Mouse (Mus musculus) granulocyte monocyte progenitor cell, adult 5-6 weeks (primary cell): ENCODE data around the gene Tpd52l2. TPM values are rescaled to one million over a fixed set of nuclear protein-coding genes. Genes with fewer than 3 reads are reported as not detected.

ENCODE experiments used
- ATAC-seq: replicated peaks from 2 replicates; pipeline ENCODE4 v1.8.0; 2016; ENCODE audit warnings: mild to moderate bottlenecking, moderate TSS enrichment, inconsistent platforms; ENCODE audit not compliant: poor library complexity, severe bottlenecking
- total RNA-seq, 2 experiments: library from RNA; stranded (forward) in 1 of 2; stranded (reverse) in 1 of 2; fragments of 200-712, 200-1000 nt in 1 of 2; fragments of >200 nt in 1 of 2; fragmentation: Nextera tagmentation in 1 of 2; gene quantifications; 2 replicates each; pipeline ENCODE4 v1.2.3; 2014 to 2017

Tpd52l2 gene
- total RNA-seq, 2 experiments from 2014 or later, result 60.9 to 115 TPM

- no peak for ATAC-seq
Observed at GRCm38 (mm10) chr2:181485741-181486140, 11.2 kb upstream of the Tpd52l2 start.

DNA sequence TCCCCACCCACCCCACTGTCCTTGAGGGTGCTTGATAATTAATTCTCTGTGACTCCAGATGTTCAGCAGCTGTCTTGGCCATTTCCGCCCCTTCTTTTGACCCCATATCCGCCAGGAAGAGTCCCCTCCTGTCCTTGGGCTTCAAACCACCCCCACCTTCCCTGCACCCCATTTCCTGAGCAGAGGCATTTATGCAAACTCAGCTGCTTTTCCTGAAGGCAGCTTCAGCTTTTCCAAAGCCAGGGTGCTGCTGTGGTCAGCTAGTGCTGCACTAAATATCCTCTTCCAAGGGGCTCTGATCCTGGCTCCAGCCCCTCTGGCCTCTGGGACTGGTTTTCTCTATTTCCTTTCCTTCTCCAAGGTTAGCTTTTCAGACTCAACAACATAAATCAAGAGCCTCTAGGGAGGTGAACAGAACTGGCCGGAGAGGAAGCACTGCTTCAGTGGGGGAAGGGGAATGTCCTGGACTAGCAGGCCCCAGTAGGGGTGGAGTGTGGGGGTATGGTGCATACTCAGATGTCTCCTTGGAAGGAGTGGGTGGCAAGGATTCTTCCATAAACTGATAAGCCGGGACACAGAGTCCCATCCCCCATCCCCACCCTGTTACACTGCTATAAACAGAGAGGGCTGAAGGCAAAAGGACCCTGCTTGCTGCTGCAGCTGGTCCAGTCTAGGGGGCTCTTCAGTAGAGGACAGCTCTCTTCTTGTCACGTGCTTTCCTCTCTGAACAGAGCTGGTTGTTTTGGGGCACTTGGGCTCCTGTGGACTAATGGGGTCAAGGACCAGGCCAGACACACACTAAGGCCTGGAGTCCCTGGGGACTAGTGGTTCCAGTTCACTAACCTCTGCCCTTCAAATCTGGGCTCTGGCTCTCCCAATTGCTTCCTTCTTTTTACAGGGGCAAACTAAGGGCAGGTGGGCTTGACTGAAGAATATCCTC is 9.3 kb upstream of the Tpd52l2 start:
- no peak for ATAC-seq

- peak; percentile 26; the same call in 1 of the 2 replicates for ATAC-seq
Observed at GRCm38 (mm10) chr2:181491432-181492205, 5.3 kb upstream of the Tpd52l2 start.

DNA sequence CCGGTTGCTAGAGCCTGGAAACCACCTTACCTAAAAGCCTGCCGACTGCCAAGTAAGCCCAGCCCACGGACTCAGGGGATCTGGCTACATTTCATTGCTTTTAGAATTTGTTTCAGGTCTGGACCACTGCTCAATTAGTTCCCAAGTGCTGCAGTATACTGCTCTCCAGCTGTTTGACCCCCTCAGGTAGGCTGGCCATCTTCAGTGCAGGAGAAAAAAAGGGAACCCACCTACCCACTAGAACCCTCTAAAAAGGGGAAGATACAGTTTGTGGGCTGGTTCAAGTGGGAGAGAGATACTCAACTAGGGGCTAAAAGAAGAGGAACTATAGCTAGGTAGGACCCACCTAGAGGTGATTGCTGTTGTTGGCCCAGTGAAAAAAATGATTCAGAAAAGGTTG is 4.7 kb upstream of the Tpd52l2 start:
- peak; percentile 30 for ATAC-seq

DNA sequence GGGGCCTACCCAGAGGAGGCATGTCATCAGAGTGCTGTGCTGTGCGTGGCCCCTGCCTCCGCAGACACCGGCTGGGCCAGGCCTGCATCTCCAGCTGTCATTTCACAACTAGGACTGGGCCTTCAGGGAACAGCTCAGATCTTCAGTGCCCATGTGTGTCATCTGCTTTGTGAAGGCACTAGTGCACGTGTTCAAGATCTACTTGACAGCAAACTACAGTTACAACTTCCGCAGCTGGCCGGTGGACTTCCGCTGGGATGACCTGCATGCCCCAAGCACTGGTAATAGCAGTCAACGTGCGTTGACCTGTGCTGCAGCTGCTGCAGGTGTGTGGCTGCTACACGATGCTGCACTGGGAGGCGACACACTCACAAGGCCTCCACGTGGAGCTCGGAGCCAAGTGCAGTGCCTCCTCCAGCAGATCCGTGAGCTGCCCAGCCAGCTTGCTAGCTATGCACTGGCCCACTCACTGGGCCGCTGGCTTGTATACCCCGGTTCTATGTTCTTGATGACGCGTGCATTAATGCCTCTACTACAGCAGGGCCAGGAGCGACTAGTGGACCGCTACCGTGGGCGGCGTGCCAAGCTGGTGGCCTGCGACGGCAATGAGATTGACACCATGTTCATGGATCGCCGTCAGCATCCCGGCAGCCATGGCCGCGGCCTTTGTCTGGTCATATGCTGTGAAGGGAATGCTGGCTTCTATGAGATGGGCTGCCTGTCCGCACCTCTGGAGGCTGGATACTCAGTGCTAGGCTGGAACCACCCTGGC is 3.6 kb upstream of the Tpd52l2 start, which contains the start of gene Abhd16b:
TSS of gene Abhd16b (plus strand) at position 51 of the 772 bp plus-strand sequence.
- ATAC-seq, result no peak

DNA sequence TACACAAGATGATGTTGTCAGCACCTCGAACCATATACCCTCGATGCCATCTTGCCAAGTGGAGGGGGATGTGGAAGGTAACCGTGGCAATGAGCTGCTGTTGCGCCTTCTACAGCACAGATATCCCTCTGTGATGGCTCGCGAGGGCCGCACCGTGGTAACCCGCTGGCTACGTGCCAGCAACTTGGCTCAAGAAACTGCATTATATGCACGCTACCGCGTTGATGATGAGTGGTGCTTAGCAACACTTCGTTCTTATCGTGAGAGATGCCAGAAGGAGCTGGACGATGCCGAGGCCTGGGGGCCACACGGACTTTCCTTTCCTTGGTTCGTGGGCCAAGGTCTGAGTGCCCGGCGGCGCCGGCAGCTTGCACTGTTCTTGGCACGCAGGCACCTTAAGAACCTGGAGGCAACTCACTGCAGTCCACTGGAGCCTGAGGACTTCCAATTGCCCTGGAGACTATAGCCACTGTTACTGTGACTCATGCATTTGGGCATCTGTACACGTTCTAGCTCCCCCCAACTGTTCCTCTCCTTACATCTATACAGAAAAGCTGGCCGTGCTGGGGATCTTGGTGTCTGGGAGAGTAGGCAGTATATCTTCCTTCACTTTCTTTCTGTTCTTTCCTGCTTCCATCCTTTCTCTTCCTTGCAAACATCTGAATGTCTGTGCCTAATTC is 2.5 kb upstream of the Tpd52l2 start:
- ATAC-seq, result no peak

- ATAC-seq, result peak; percentile 48
Observed at GRCm38 (mm10) chr2:181495845-181496244, 1.1 kb upstream of the Tpd52l2 start.

DNA sequence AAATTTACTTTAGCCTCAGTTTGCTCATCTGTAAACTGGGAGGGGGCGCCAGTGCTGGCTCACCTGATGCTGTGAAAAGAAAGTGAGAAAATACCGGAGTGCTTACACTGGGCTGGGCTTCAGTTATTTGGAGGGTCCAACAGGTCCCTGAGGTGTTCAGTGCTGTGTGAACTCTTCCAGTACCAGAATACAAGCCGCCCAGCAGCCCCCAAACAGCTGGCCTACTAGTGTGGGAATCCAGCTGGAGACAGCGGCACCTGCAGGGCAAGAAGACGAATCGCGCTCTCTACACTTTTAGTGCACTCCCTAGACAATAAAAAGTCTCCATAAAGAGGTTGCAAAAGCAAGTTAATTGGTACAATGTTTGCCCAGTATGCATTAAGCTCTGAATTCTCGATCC is 661 bp upstream of the Tpd52l2 start:
- ATAC-seq, result peak; percentile 30

DNA sequence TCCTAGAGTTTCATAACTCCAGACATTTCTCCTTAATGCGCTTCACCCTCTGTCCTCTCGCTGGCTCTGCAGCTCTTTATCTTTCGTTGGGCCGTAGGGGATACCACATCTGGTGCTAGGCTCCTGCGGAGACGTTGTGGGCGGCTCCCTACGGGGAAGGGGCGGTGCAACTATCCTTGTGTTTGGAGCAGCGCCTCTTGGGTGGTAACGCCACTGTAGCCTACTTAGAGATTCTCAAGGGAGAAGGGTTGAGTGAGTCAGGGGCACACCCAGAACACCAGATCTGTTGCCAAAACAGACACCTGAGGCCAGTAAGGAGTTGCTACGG is 570 bp downstream of the Tpd52l2 start:
- peak; percentile 55 for ATAC-seq

GRCm38 (mm10) chr2:181498644-181499043 is 1.7 kb downstream of the Tpd52l2 start:
- no peak for ATAC-seq

GRCm38 (mm10) chr2:181509191-181509590 is 12.2 kb downstream of the Tpd52l2 start:
- ATAC-seq, result no peak

DNA sequence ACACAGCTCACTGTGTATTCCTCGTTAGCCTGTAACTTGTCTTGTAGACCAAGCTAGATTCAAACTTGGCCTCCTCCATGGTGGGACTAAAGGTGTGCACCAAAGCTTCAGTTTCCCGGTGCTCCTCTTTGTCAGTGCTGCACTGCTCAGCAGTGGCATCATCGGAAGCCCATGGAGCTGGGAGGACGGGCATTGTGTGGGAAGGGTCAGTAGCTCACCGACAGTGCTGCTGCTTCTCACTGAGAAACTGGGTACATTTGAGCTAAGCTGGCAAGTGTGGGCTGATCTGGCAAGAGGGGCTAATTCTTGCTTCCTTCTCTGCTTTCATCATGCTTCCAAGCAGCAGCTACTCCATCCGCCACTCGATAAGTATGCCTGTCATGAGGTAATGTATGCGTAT is 14.3 kb downstream of the Tpd52l2 start:
- no peak for ATAC-seq

DNA sequence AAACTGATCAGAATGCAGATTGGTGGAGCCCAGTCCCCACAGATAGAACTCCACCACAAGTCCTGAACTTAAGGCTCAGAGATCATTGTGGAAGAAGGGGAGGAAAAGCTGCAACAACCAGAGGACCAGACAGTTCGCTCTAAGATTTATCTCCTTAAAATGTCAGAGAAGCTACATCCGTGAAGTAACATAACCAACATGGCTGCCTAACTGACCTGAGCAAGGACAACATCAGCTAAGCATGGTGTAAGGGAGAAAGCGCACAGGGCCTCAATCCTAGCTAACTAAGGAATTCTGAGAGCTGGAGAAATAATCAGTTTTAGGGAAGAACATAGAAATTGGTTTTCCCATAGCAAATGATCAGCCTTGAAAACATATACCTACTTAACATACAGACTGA is 22.3 kb downstream of the Tpd52l2 start:
- no peak for ATAC-seq

GRCm38 (mm10) chr2:181520118-181520935 is 23.4 kb downstream of the Tpd52l2 start, which contains the start of gene Dnajc5:
TSS of gene Dnajc5 (plus strand) at chr2:181520485.
- ATAC-seq, result peak; percentile 94

GRCm38 (mm10) chr2:181520936-181521227 is 23.9 kb downstream of the Tpd52l2 start:
- ATAC-seq, result no peak

- ATAC-seq, result no peak
Observed at GRCm38 (mm10) chr2:181521491-181521890, 24.5 kb downstream of the Tpd52l2 start.

GRCm38 (mm10) chr2:181522811-181523210 is 25.9 kb downstream of the Tpd52l2 start:
- ATAC-seq, result peak; percentile 27

DNA sequence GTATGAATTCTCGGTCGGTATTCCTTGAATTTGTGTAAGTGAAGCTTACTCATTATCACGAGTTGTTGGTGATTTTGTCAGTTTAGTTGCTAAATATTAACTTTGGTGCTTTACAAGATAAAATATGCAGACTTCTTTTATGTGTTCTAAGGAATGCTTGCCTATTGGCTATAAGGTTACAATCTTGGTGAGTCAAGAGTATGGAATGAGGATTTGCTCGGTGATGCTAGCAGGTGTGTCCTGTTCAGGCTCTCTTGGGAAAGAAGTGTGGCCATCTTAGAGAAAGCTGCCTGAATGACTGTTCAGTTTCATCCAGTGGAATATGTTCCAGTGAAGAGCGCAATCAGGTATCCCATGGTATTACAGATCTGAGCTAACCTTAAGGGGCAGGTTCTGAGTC is 28.6 kb downstream of the Tpd52l2 start:
- ATAC-seq, result no peak

DNA sequence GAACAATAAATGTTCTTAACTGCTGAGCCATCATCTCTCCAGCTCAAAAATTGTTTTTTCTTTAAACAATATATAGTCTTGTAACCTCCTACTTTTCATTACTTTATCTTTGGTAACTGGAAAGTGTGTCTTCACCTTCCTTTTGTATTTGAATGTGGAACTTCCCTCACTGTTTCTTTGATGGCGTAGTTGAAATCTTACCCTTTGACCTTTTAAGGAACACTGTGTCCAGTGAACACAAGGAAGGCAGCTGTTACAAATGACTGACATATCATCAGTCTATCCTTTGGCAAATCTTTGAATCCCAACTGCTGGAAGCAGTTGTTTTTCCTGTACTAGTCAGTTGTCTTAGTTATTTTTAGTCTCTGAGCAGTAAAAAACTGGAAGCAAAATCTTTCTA is 32.1 kb downstream of the Tpd52l2 start:
- no peak for ATAC-seq
